Mouse (Mus musculus) CH12.LX (cell line): Measurements from ENCODE around the gene Zfp420. TPM values are rescaled to one million over a fixed set of nuclear protein-coding genes. Genes with fewer than 3 reads are reported as not detected.

Experiments
- DNase-seq: peaks from one replicate; pipeline ENCODE4 v3.0.0-alpha.2; 2013; ENCODE audit errors: extremely low read depth
- H3K27ac ChIP-seq: 2 replicates; pipeline ENCODE4 v1.5.1; 2012; ENCODE audit warnings: low read depth, mild to moderate bottlenecking, control low read depth, moderate library complexity; ENCODE audit not compliant: insufficient read depth
- H3K27me3 ChIP-seq: replicated peaks from 2 replicates; pipeline ENCODE3; 2012; ENCODE audit warnings: inconsistent platforms
- H3K36me3 ChIP-seq, 2 experiments: replicated peaks in 1 of 2; 2 replicates each; pipeline versions ENCODE3 to v1.6.1; 2012; ENCODE audit warnings: inconsistent platforms in 1 of 2, low read length in 1 of 2, mild to moderate bottlenecking in 1 of 2, mixed read lengths in 1 of 2, moderate library complexity in 1 of 2; ENCODE audit not compliant: control insufficient read depth in 1 of 2, insufficient read depth in 1 of 2
- H3K4me1 ChIP-seq, 2 experiments: 2 replicates each; pipeline ENCODE4 v1.6.1; 2012; ENCODE audit warnings: inconsistent platforms in 1 of 2, moderate library complexity in 1 of 2; ENCODE audit not compliant: insufficient read depth in 2 of 2, control insufficient read depth in 1 of 2
- H3K4me2 ChIP-seq: 2 replicates; pipeline ENCODE4 v1.6.1; 2012; ENCODE audit warnings: low read depth, mild to moderate bottlenecking, control low read depth; ENCODE audit not compliant: poor library complexity, insufficient read depth, severe bottlenecking
- H3K4me3 ChIP-seq, 3 experiments: fragments of 150-350 bp in 1 of 3; sonication (generic) in 1 of 3; replicated peaks in 1 of 3; 2 replicates each; pipeline versions ENCODE3 to v1.5.1; 2011 to 2012; ENCODE audit warnings: low read depth in 2 of 3, low read length in 2 of 3, mild to moderate bottlenecking in 2 of 3, moderate library complexity in 2 of 3, control low read depth in 1 of 3, improper control_type of control experiment in 1 of 3, inconsistent platforms in 1 of 3, mixed read lengths in 1 of 3; ENCODE audit not compliant: poor library complexity in 1 of 3
- H3K79me2 ChIP-seq: replicated peaks from 2 replicates; pipeline ENCODE4 v1.6.1; 2012; ENCODE audit warnings: mild to moderate bottlenecking, moderate library complexity; ENCODE audit not compliant: control insufficient read depth, poor library complexity, insufficient read depth, severe bottlenecking; ENCODE audit errors: extremely low read depth
- H3K9ac ChIP-seq: 2 replicates; pipeline ENCODE4 v1.6.1; 2012; ENCODE audit warnings: low read depth, mild to moderate bottlenecking, control low read depth, moderate library complexity; ENCODE audit not compliant: insufficient read depth
- H3K9me3 ChIP-seq: replicated peaks from 2 replicates; pipeline ENCODE3; 2012; ENCODE audit warnings: low read length, inconsistent platforms, mixed read lengths
- BHLHE40 ChIP-seq: IDR thresholded peaks from 2 replicates; pipeline ENCODE4 v1.6.1; 2011; ENCODE audit warnings: mild to moderate bottlenecking, low read depth, low read length, improper control_type of control experiment
- CHD1 ChIP-seq: IDR thresholded peaks from 2 replicates; pipeline ENCODE4 v1.6.1; 2012; ENCODE audit warnings: low read depth, low read length, improper control_type of control experiment, inconsistent platforms
- CHD2 ChIP-seq: IDR thresholded peaks from 2 replicates; pipeline ENCODE4 v1.6.1; 2011; ENCODE audit warnings: low read length, improper control_type of control experiment
- CTCF ChIP-seq, 2 experiments: IDR thresholded peaks in 1 of 2; conservative IDR thresholded peaks in 1 of 2; 2 replicates each; pipeline ENCODE4 v1.5.1; 2011 to 2012; ENCODE audit warnings: low read depth in 2 of 2, low read length in 2 of 2, improper control_type of control experiment in 1 of 2, inconsistent platforms in 1 of 2, mild to moderate bottlenecking in 1 of 2, moderate library complexity in 1 of 2
- E2F4 ChIP-seq: IDR thresholded peaks from 2 replicates; pipeline ENCODE4 v1.6.1; 2011; ENCODE audit warnings: low read depth, low read length, improper control_type of control experiment; ENCODE audit not compliant: insufficient replicate concordance
- ELF1 ChIP-seq: IDR thresholded peaks from 2 replicates; pipeline ENCODE4 v1.6.1; 2014; ENCODE audit warnings: low read depth, mild to moderate bottlenecking, inconsistent platforms, low read length, improper control_type of control experiment
- EP300 ChIP-seq: IDR thresholded peaks from 2 replicates; pipeline ENCODE4 v1.6.1; 2011; ENCODE audit warnings: low read length, improper control_type of control experiment
- GABPA ChIP-seq: IDR thresholded peaks from 2 replicates; pipeline ENCODE4 v1.6.1; 2012; ENCODE audit warnings: low read depth, low read length, improper control_type of control experiment, inconsistent platforms; ENCODE audit not compliant: insufficient replicate concordance
- HCFC1 ChIP-seq: IDR thresholded peaks from 2 replicates; pipeline ENCODE4 v1.6.1; 2012; ENCODE audit warnings: low read depth, mild to moderate bottlenecking, inconsistent platforms, low read length, improper control_type of control experiment
- JUN ChIP-seq: IDR thresholded peaks from 2 replicates; pipeline ENCODE4 v1.6.1; 2011; ENCODE audit warnings: low read depth, mild to moderate bottlenecking, low read length, improper control_type of control experiment, moderate library complexity; ENCODE audit not compliant: insufficient read depth
- JUND ChIP-seq: conservative IDR thresholded peaks from 2 replicates; pipeline ENCODE4 v1.6.1; 2011; ENCODE audit warnings: low read depth, low read length, improper control_type of control experiment
- KAT2A ChIP-seq: IDR thresholded peaks from 2 replicates; pipeline ENCODE4 v1.6.1; 2012; ENCODE audit warnings: low read length, improper control_type of control experiment, inconsistent platforms; ENCODE audit not compliant: insufficient replicate concordance
- MAFK ChIP-seq: IDR thresholded peaks from 2 replicates; pipeline ENCODE4 v1.6.1; 2011; ENCODE audit warnings: low read length, improper control_type of control experiment; ENCODE audit not compliant: insufficient replicate concordance
- MAZ ChIP-seq: IDR thresholded peaks from 2 replicates; pipeline ENCODE4 v1.6.1; 2012; ENCODE audit warnings: low read depth, mild to moderate bottlenecking, inconsistent platforms, low read length, improper control_type of control experiment, moderate library complexity
- MYC ChIP-seq: IDR thresholded peaks from 2 replicates; pipeline ENCODE4 v1.6.1; 2011; ENCODE audit warnings: low read depth, mild to moderate bottlenecking, improper control_type of control experiment, low read length
- NELFE ChIP-seq: IDR thresholded peaks from 2 replicates; pipeline ENCODE4 v1.6.1; 2011; ENCODE audit warnings: low read depth, low read length, improper control_type of control experiment
- NRF1 ChIP-seq: IDR thresholded peaks from 2 replicates; pipeline ENCODE4 v1.6.1; 2014; ENCODE audit warnings: low read depth, mild to moderate bottlenecking, inconsistent platforms, low read length, improper control_type of control experiment, moderate library complexity
- POLR2A ChIP-seq: IDR thresholded peaks from 2 replicates; pipeline ENCODE4 v1.6.1; 2011; ENCODE audit warnings: low read depth, mild to moderate bottlenecking, improper control_type of control experiment, low read length
- POLR2AphosphoS2 ChIP-seq: IDR thresholded peaks from 2 replicates; pipeline ENCODE4 v1.6.1; 2011; ENCODE audit warnings: low read depth, low read length, improper control_type of control experiment
- RAD21 ChIP-seq: IDR thresholded peaks from 2 replicates; pipeline ENCODE4 v1.6.1; 2011; ENCODE audit warnings: low read depth, mild to moderate bottlenecking, low read length, improper control_type of control experiment, moderate library complexity
- SIN3A ChIP-seq: IDR thresholded peaks from 2 replicates; pipeline ENCODE4 v1.6.1; 2012; ENCODE audit warnings: low read length, improper control_type of control experiment, inconsistent platforms
- SMC3 ChIP-seq: IDR thresholded peaks from 2 replicates; pipeline ENCODE4 v1.6.1; 2011; ENCODE audit warnings: low read depth, low read length, improper control_type of control experiment
- TBP ChIP-seq: conservative IDR thresholded peaks from 2 replicates; pipeline ENCODE4 v1.6.1; 2011; ENCODE audit warnings: low read depth, low read length, improper control_type of control experiment
- TCF12 ChIP-seq: IDR thresholded peaks from 2 replicates; pipeline ENCODE4 v1.6.1; 2014; ENCODE audit warnings: low read depth, mild to moderate bottlenecking, inconsistent platforms, low read length, improper control_type of control experiment
- UBTF ChIP-seq: IDR thresholded peaks from 2 replicates; pipeline ENCODE4 v1.6.1; 2012; ENCODE audit warnings: low read depth, mild to moderate bottlenecking, inconsistent platforms, low read length, improper control_type of control experiment, moderate library complexity
- USF1 ChIP-seq: IDR thresholded peaks from 2 replicates; pipeline ENCODE4 v1.6.1; 2014; ENCODE audit warnings: low read depth, mild to moderate bottlenecking, inconsistent platforms, low read length, improper control_type of control experiment
- USF2 ChIP-seq: conservative IDR thresholded peaks from 2 replicates; pipeline ENCODE4 v1.6.1; 2011; ENCODE audit warnings: low read depth, low read length, improper control_type of control experiment
- ZC3H11A ChIP-seq: IDR thresholded peaks from 2 replicates; pipeline ENCODE4 v1.6.1; 2012; ENCODE audit warnings: low read depth, mild to moderate bottlenecking, inconsistent platforms, low read length, improper control_type of control experiment
- ZKSCAN1 ChIP-seq: IDR thresholded peaks from 2 replicates; pipeline ENCODE4 v1.6.1; 2012; ENCODE audit warnings: low read depth, inconsistent platforms, low read length, improper control_type of control experiment, borderline replicate concordance
- ZNF384 ChIP-seq: IDR thresholded peaks from 2 replicates; pipeline ENCODE4 v1.6.1; 2012; ENCODE audit warnings: low read depth, low read length, improper control_type of control experiment, inconsistent platforms
- dilution Hi-C: fragments of 300-500 bp; cut with MboI; formaldehyde crosslinking; loops from 2 replicates; pipeline ENCODE4 v1.14.3; 2020; ENCODE audit warnings: low sequenced_read_pairs; ENCODE audit not compliant: extremely low pct_unique_long_range_greater_than_20kb, extremely low pct_ligation_motif_present
- in situ Hi-C: fragments of 300-500 bp; cut with MboI; formaldehyde crosslinking; loops from 3 replicates; pipeline ENCODE4 v1.14.3; 2019; ENCODE audit warnings: low sequenced_read_pairs, low pct_ligation_motif_present, low pct_unique_long_range_greater_than_20kb, mixed read lengths
- polyA plus RNA-seq: library from polyadenylated mRNA; unstranded; fragments of >175 nt; gene quantifications from 2 replicates; pipeline ENCODE4 v1.2.1, GENCODE M21; 2012; ENCODE audit warnings: low read depth; ENCODE audit not compliant: insufficient read length
- total RNA-seq, 2 experiments: library from RNA; depleted of rRNA; stranded (reverse); fragments of 300-350 nt in 1 of 2; fragments of >200 nt in 1 of 2; gene quantifications; 2 replicates each; pipeline ENCODE4 v1.2.3; 2012 to 2014

Zfp420 gene
- total and polyA plus RNA-seq, 3 experiments, result 2.5 to 4.8 (median 3.3) TPM

DNA sequence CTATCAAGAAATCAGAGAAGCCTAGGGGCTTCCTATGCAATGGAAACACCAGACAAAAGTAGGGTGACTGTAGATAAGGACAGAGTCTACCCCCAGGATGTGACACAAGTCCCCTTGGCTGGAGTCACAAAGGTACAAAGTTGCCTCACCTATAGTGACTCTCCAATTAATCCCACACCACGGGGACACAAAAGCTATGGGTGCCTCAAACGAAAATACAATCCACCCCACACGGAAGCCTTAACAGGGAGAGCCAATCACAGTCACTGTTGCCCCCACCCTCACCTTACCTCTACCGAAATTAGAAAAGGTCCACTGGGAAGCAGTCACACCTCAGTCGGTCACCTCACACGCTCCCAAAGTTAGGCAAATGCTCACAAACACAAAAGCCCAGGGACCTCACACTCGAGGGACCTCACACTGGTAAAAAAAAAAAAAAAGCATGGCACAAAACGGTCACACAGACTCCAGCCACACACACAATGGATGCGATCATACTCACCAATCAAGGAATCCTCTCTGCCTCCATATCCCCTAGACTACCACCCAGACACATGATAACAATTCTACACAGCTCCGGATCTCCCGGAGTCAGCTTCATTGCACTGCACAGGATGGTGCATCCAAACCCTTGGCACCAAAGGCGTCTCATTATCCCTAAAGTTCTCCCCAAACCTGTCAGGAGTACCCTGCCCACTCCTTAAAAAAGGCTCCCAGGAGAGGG is 44.6 kb upstream of the Zfp420 start:
- Histone ChIP-seq H3K4me2 (peak overlapping the region; percentile 98), H3K9me3 (no peaks in the 10 kb centered on the region), H3K4me3 (peak overlapping the region; percentile 60 to 98 (median 88)), H3K9ac (peak overlapping the region; percentile 77), H3K4me1 (peaks cover 9 to 40% of the 10 kb centered on the region in 2 experiments), H3K27ac (no peak overlapping the region), H3K36me3 (peaks cover 0 to 11% of the 10 kb centered on the region in 2 experiments), H3K27me3 (no peaks in the 10 kb centered on the region), H3K79me2 (peaks cover 14% of the 10 kb centered on the region)
- peak; percentile 17 for DNase-seq
- no peak for TF ChIP-seq UBTF
- 0 out of 2 replicates have a peak, but pooled peaks have one; percentile 41 for TF ChIP-seq CHD1
- peak; percentile 55; the same call in 1 of the 2 replicates for TF ChIP-seq ZNF384
- dilution Hi-C loops (no loop called here), in situ Hi-C loops (no loop called here)

DNA sequence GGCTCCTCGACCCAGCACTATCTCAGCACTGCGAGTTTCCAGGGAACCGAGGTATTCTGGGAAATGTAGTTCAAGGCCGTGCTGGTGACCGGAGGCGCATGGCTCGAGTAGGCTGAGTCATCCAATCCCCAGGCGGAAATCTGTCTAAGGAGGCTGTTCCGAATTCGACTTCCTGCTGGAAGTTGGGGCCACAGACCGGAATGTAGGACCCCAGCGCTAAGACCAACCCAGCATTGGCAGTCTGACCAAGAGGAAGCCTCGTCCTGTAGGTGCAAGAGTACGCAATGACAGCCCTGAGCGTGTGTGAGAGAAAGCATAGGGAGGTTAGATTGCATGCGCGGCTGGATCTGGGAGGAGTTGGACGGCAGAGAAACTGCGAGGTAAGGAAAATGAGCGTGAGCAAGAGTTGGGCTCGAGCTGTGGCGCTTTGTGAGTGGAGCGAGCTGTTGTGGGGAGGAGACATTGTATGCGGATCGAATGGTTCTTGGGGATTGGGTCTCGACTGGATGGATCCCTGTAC is 43.8 kb upstream of the Zfp420 start, which contains the start of gene Zfp790:
Gene Zfp790, plus strand, starts transcription at position 205 of the 520 bp plus-strand sequence.
- in situ Hi-C loops, result no loop called here
- H3K79me2 ChIP-seq, result peaks cover 19% of the 10 kb centered on the region
- H3K27me3 ChIP-seq, result no peaks in the 10 kb centered on the region
- peak within 1 kb of the TSS; percentile 53 for H3K27ac ChIP-seq
- DNase-seq, result peak; percentile 96
- peaks cover 9 to 40% of the 10 kb centered on the region in 2 experiments for H3K4me1 ChIP-seq
- peak within 1 kb of the TSS; percentile 60 to 98 (median 88) for H3K4me3 ChIP-seq
- H3K4me2 ChIP-seq, result peak within 1 kb of the TSS; percentile 98
- no peaks in the 10 kb centered on the region for H3K9me3 ChIP-seq
- dilution Hi-C loops, result no loop called here
- H3K36me3 ChIP-seq, result peaks cover 2 to 16% of the 10 kb centered on the region in 2 experiments
- peak within 1 kb of the TSS; percentile 77 for H3K9ac ChIP-seq
- TF ChIP-seq GABPA (peak; percentile 32; the same call in 1 of the 2 replicates), ELF1 (peak; percentile 86), ZNF384 (no peak), TCF12 (peak; percentile 50; the same call in 1 of the 2 replicates), E2F4 (no peak), ZC3H11A (no peak), USF1 (no peak), JUN (no peak), MAFK (peak; percentile 52; the same call in 1 of the 2 replicates), MYC (peak; percentile 90), HCFC1 (peak; percentile 98), CTCF (conservative IDR thresholded peaks at IDR 0.05 in 1 of 2, IDR thresholded peaks at IDR 0.05 in 1 of 2; ENCODE audit: low read depth in 2 of 2, low read length in 2 of 2) (no peak), MAZ (peak; percentile 18; the same call in 1 of the 2 replicates), POLR2A (peak; percentile 76), USF2 (no peak), BHLHE40 (0 out of 2 replicates have a peak, but pooled peaks have one; percentile 3), UBTF (no peak), NELFE (peak; percentile 59), SIN3A (peak; percentile 90), POLR2AphosphoS2 (no peak), ZKSCAN1 (no peak), CHD2 (peak; percentile 54; the same call in 1 of the 2 replicates), CHD1 (no peak), EP300 (no peak), TBP (peak; percentile 42; the same call in 1 of the 2 replicates), JUND (no peak), RAD21 (no peak), NRF1 (peak; percentile 57), KAT2A (peak; percentile 91; the same call in 1 of the 2 replicates), SMC3 (no peak)
